Mouse (Mus musculus) ES-Bruce4 (cell line): ENCODE results near the gene Dcaf6.

Experiments
- CTCF ChIP-seq: IDR thresholded peaks from one replicate; pipeline ENCODE4 v1.8.1; 2011; ENCODE audit warnings: low read depth, low read length
- POLR2A ChIP-seq: IDR thresholded peaks from one replicate; pipeline ENCODE4 v1.8.1; 2011; ENCODE audit warnings: low read length; ENCODE audit not compliant: insufficient read depth

GRCm38 (mm10) chr1:165281351-165282221 is 178.7 kb downstream of the Dcaf6 start:
- TF ChIP-seq POLR2A: no peak
- no peak for TF ChIP-seq CTCF
